Mouse (Mus musculus): Measurements from ENCODE around the gene Gm8947. TPM values are rescaled to one million over a fixed set of nuclear protein-coding genes. Genes with fewer than 3 reads are reported as not detected.
"Not testable (repeated sequence)": the region's sequence is repeated elsewhere in the genome, so short reads cannot be mapped to it uniquely, and the experiment has no call there.

Gm8947 gene
- polyA plus RNA-seq, 3 experiments from 2014 or later = not detected

DNA sequence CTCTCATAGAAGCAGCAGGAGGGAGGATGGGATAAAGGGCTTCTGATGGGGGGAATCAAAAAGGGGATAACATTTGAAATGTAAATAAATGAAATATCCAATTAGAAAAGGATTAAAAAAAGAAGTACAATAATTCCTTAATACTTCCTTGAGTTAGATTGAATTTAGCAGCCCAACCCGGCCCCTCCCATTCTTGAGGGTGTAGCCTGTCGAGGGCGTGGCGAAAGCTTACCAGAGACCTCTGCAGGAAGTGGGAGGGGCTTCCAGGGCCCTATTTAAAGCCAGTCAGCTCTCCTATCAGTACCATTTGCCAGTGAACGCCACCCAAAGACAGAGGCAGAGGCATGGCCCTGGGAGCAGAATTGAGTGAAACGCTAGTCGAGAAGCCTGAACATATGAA is 9.9 kb upstream of the Gm8947 start, which contains the start of gene Gm47985:
TSS of gene Gm47985 (plus strand) at position 272 of the 400 bp plus-strand sequence.
- ATAC-seq = not testable (repeated sequence)

- ATAC-seq = not testable (repeated sequence)
Measured at GRCm38 (mm10) chr1:151186186-151186585, 6.0 kb upstream of the Gm8947 start.

GRCm38 (mm10) chr1:151186879-151187424 is 5.2 kb upstream of the Gm8947 start:
- not testable (repeated sequence) for ATAC-seq

GRCm38 (mm10) chr1:151188469-151188868 is 3.7 kb upstream of the Gm8947 start:
- no peak for ATAC-seq

DNA sequence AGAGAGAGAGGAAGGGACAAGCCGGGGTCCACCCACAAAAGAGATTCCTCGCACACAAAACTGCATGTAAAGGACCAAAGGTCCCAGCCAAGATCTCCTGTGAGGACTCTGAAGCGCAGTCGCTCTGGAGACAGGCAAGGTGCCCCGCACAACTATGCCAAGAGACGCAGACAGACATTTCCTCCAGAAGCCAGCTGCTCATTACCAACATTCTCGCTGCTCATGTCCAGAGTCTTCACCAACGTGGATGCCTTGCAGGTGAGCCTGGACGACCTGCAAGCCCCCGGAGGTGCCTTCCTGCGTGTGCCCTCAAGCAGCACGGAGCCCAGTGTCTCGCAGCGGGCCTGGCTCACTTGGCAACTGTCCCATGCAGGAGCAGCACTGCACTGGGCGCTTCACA is 563 bp downstream of the Gm8947 start:
- not testable (repeated sequence) for ATAC-seq

- not testable (repeated sequence) for ATAC-seq
Measured at GRCm38 (mm10) chr1:151195986-151196385, 3.8 kb downstream of the Gm8947 start.

GRCm38 (mm10) chr1:151196690-151197089 is 4.5 kb downstream of the Gm8947 start:
- ATAC-seq = not testable (repeated sequence)

DNA sequence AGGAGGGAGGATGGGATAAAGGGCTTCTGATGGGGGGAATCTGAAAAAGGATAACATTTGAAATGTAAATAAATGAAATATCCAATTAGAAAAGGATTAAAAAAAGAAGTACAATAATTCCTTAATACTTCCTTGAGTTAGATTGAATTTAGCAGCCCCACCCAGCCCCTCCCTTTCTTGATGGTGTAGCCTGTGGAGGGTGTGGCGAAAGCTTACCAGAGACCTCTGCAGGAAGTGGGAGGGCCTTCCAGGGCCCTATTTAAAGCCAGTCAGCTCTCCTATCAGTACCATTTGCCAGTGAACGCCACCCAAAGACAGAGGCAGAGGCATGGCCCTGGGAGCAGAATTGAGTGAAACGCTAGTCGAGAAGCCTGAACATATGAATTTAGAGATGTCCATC is 5.9 kb downstream of the Gm8947 start, which contains the start of gene Gm47995:
TSS of gene Gm47995 (plus strand) at position 329 of the 400 bp plus-strand sequence.
- not testable (repeated sequence) for ATAC-seq

GRCm38 (mm10) chr1:151200620-151201019 is 8.4 kb downstream of the Gm8947 start:
- not testable (repeated sequence) for ATAC-seq

DNA sequence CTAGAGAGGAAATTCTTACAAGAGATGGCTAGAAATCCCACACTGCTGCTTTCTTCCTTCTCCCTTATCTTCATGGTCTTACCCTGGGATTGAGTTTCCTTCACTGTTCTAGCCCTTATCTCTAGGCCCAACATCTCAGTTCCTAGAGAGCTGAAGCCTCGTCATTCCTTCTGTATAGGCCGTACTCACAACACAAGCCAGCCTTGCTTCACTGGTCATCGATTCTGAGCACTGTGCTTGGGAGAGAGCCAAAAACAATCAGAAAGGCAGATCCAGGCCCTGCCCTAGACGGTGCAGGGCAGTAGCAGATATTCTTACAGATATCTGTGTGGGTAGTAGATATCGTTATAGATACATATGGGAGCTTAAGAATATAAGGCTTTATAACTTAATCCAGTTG is 10.6 kb downstream of the Gm8947 start:
- not testable (repeated sequence) for ATAC-seq

DNA sequence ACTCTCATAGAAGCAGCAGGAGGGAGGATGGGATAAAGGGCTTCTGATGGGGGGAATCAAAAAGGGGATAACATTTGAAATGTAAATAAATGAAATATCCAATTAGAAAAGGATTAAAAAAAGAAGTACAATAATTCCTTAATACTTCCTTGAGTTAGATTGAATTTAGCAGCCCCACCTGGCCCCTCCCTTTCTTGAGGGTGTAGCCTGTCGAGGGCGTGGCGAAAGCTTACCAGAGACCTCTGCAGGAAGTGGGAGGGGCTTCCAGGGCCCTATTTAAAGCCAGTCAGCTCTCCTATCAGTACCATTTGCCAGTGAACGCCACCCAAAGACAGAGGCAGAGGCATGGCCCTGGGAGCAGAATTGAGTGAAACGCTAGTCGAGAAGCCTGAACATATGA is 11.6 kb downstream of the Gm8947 start, which contains the start of gene 3110040M04Rik:
TSS of gene 3110040M04Rik (plus strand) at position 304 of the 400 bp plus-strand sequence.
- not testable (repeated sequence) for ATAC-seq

DNA sequence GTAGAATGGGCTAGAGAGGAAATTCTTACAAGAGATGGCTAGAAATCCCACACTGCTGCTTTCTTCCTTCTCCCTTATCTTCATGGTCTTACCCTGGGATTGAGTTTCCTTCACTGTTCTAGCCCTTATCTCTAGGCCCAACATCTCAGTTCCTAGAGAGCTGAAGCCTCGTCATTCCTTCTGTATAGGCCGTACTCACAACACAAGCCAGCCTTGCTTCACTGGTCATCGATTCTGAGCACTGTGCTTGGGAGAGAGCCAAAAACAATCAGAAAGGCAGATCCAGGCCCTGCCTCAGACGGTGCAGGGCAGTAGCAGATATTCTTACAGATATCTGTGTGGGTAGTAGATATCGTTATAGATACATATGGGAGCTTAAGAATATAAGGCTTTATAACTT is 16.3 kb downstream of the Gm8947 start:
- not testable (repeated sequence) for ATAC-seq

- ATAC-seq = not testable (repeated sequence)
Measured at GRCm38 (mm10) chr1:151208944-151209343, 16.8 kb downstream of the Gm8947 start.

- not testable (repeated sequence) for ATAC-seq
Measured at GRCm38 (mm10) chr1:151209824-151210355, 17.7 kb downstream of the Gm8947 start, which contains the start of gene Gm47996. TSS of gene Gm47996 (plus strand) at chr1:151210131.

- not testable (repeated sequence) for ATAC-seq
Measured at GRCm38 (mm10) chr1:151211666-151212065, 19.5 kb downstream of the Gm8947 start.

- no peak for ATAC-seq
Measured at GRCm38 (mm10) chr1:151214862-151215261, 22.7 kb downstream of the Gm8947 start.

- ATAC-seq = no peak
Measured at GRCm38 (mm10) chr1:151215985-151216384, 23.8 kb downstream of the Gm8947 start.

DNA sequence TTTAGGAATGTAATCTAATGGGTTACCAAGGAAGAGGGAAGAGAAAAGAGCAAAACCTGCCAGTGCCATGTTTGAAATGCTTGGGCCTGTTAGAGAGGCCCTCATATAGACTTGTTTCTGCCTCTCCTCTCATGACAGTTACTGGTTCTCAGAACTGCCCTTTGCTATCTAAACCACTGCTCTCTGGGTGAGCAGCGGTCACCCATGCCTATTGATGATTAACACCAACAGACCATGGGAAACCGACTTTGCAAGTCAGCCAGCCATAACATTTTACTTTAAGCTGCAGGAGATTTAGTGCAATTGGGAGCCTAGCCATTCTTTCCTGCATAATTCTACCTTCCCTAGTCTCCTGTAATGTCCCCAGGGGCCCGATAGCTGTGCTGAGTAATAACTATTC is 24.2 kb downstream of the Gm8947 start:
- no peak for ATAC-seq

GRCm38 (mm10) chr1:151219045-151219444 is 26.9 kb downstream of the Gm8947 start:
- no peak for ATAC-seq

- ATAC-seq = no peak
Measured at GRCm38 (mm10) chr1:151220098-151220497, 27.9 kb downstream of the Gm8947 start.

DNA sequence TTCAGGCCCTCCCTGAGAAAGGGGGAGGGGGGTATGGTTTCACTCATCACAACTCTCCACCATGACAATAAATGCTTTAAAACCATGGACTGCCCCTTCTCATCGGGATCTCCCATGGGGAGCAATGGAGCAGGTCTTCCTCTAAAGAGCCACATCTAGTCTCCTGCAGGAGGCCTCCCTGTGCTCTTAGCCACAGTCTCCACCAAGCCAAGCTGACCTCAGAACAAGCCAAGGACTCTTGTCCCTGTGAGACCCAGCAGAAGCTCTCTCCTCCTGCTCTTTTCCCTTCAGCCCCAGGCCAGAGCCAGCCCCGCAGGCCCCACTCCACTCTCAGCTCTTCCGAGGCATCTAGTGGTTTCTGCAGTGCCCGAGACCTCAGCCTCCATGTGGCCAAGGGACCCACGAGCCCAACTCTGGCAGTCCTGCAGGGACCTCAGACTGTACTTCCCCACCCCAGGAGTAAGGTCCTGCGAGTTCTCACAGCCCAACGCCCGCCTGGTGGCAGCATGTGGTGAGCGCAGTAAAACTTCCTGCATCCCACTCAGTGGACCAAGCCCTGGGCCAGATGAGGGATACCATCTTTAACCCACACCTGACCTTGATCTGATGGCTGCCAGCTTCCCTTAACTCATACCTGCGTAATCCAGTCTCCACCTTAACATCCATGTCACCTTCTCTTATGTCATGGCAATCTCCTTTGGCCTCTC is 30.5 kb downstream of the Gm8947 start:
- no peak for ATAC-seq

DNA sequence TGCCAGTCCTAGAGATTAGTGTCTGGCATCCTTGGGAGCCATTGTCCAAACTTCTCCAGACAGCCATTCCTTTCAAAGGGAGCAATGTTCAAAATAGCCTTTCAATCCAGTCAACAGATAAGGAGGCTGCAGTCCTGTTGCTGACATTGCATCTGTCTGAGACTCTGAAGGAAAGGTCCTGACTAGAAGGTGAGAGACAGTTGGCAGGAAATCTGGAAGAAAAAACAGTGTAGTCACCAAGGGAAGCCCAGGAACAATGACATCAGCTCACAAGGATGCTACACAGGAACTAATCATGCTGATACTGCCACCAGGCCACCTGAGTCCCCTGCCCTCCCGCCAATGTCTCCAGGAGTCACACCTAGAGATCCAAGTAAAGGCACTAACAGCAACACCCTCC is 31.2 kb downstream of the Gm8947 start:
- ATAC-seq = no peak

DNA sequence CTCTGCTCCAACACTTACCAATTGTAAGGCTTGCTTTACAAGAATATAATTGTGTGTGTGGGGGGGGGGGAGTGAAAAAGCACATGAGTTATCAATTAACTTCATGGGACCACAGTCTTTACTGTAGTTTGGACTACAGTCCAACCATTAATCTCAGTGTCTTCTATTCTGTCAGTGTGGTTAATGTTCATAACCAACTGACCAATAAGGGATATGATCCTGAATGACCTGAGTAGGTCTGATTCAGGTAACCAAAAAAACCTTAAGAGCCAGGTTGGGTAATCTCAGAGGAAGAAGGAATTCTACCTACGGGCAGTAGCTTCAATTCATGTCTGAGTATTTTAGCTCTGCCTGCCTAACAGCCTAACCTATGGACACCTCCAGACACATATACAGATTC is 32.4 kb downstream of the Gm8947 start:
- no peak for ATAC-seq

- ATAC-seq = no peak
Measured at GRCm38 (mm10) chr1:151227506-151227905, 35.3 kb downstream of the Gm8947 start.
